ENCODE assay signal across 30 mouse cellular contexts in genomic region chr10:10608626-10609168, GRCm38 (mm10). TPM values are rescaled to one million over a fixed set of nuclear protein-coding genes. Genes with fewer than 3 reads are reported as not detected.
DNase-seq lines count a peak whose midpoint lies in the region; ATAC-seq lines count a peak whose summit lies in the region.
"Had no signal": no experiment of that assay in that cellular context is flagged by ENCODE, and none has a peak within 500 bp of the region (broad histone marks: within the 10 kb centered on the region; RNA-seq: fewer than 3 reads in every experiment).

No protein-coding gene starts in this region.

- peak; percentile 44 for ATAC-seq in frontal cortex, adult (ENCODE audit: low TSS enrichment)
- ATAC-seq in hindbrain, embryonic 15.5 days (ENCODE audit: low FRiP score, low read depth) = peak; percentile 54; the same call in 1 of the 2 replicates
- no peak for ATAC-seq in hindbrain, embryonic 12.5 days (ENCODE audit: low FRiP score)
- peak; percentile 92 for ATAC-seq in neural tube, embryonic 13.5 days (ENCODE audit: low read depth)
- ATAC-seq: forebrain, embryonic 16.5 days; hindbrain, embryonic 16.5 days; inflammation-experienced regulatory T-cells, adult 6 months; intestine, embryonic 16.5 days; Patski had no signal

- no peak overlapping the region for H3K4me2 ChIP-seq in hindbrain, embryonic 15.5 days
- H3K4me2 ChIP-seq in hindbrain, embryonic 12.5 days (replicated peaks) = no peak overlapping the region
- no peak overlapping the region for H3K4me2 ChIP-seq in neural tube, embryonic 13.5 days
- H3K4me2 ChIP-seq: embryonic facial prominence, embryonic 12.5 days; embryonic facial prominence, embryonic 15.5 days; forebrain, embryonic 12.5 days; heart, embryonic 13.5 days had no signal

- WGBS in hindbrain, embryonic 15.5 days = 82% methylated on average over 1 of the region's 1 CpGs
- WGBS in hindbrain, embryonic 12.5 days = 77% methylated on average over 1 of the region's 1 CpGs
- 67% methylated on average over 1 of the region's 1 CpGs for WGBS in neural tube, embryonic 13.5 days

- H3K9ac ChIP-seq in hindbrain, embryonic 15.5 days = no peak overlapping the region
- H3K9ac ChIP-seq in hindbrain, embryonic 12.5 days = no peak overlapping the region
- no peak overlapping the region for H3K9ac ChIP-seq in neural tube, embryonic 13.5 days
- H3K9ac ChIP-seq: embryonic facial prominence, embryonic 12.5 days; embryonic facial prominence, embryonic 15.5 days; forebrain, embryonic 12.5 days; heart, embryonic 13.5 days had no signal

- no peak for DNase-seq in frontal cortex, postnatal 25 days (ENCODE audit: low spot score in 2 of 2)
- DNase-seq in gastrocnemius, postnatal 14 days = no peak
- DNase-seq in kidney, postnatal 10 days = no peak
- DNase-seq: adrenal gland, postnatal 10 days; adrenal gland, postnatal 36 days; B cell, adult 2 months; cerebellum, adult 11 months; cerebellum, adult 2 months; cerebellum, adult 9-11 months; cerebellum, postnatal 25 days; gastrocnemius, postnatal 36 days; heart, adult 2 months; heart, postnatal 14 days; heart, postnatal 4 days had no signal

- H3K36me3 ChIP-seq in hindbrain, embryonic 15.5 days = no peaks in the 10 kb centered on the region
- H3K36me3 ChIP-seq in hindbrain, embryonic 12.5 days = no peaks in the 10 kb centered on the region
- H3K36me3 ChIP-seq in neural tube, embryonic 13.5 days = no peaks in the 10 kb centered on the region
- H3K36me3 ChIP-seq: embryonic facial prominence, embryonic 12.5 days; embryonic facial prominence, embryonic 15.5 days; forebrain, embryonic 12.5 days; G1E; heart, embryonic 10.5 days; heart, embryonic 13.5 days had no signal

- no peaks in the 10 kb centered on the region for H3K27me3 ChIP-seq in hindbrain, embryonic 15.5 days
- H3K27me3 ChIP-seq in hindbrain, embryonic 12.5 days = no peaks in the 10 kb centered on the region
- no peaks in the 10 kb centered on the region for H3K27me3 ChIP-seq in neural tube, embryonic 13.5 days
- H3K27me3 ChIP-seq: CH12.LX; embryonic facial prominence, embryonic 12.5 days; embryonic facial prominence, embryonic 15.5 days; forebrain, embryonic 12.5 days; heart, embryonic 13.5 days; Patski had no signal

- intact Hi-C loops in gastrocnemius, postnatal 14 days (cut with DNase I; ENCODE audit: low total_unique reads) = no loop called here

- no peaks in the 10 kb centered on the region for H3K9me3 ChIP-seq in hindbrain, embryonic 15.5 days
- H3K9me3 ChIP-seq in hindbrain, embryonic 12.5 days (replicated peaks) = no peaks in the 10 kb centered on the region
- no peaks in the 10 kb centered on the region for H3K9me3 ChIP-seq in neural tube, embryonic 13.5 days
- H3K9me3 ChIP-seq: embryonic facial prominence, embryonic 12.5 days; embryonic facial prominence, embryonic 15.5 days; forebrain, embryonic 12.5 days; G1E; heart, embryonic 10.5 days; heart, embryonic 13.5 days had no signal

- no peaks in the 10 kb centered on the region for H3K4me1 ChIP-seq in hindbrain, embryonic 15.5 days (replicated peaks)
- no peaks in the 10 kb centered on the region for H3K4me1 ChIP-seq in hindbrain, embryonic 12.5 days
- H3K4me1 ChIP-seq in neural tube, embryonic 13.5 days (replicated peaks) = no peaks in the 10 kb centered on the region
- H3K4me1 ChIP-seq: embryonic facial prominence, embryonic 12.5 days; embryonic facial prominence, embryonic 15.5 days; forebrain, embryonic 12.5 days; heart, embryonic 10.5 days; heart, embryonic 13.5 days had no signal

- H3K4me3 ChIP-seq in hindbrain, embryonic 15.5 days = no peak overlapping the region
- no peak overlapping the region for H3K4me3 ChIP-seq in hindbrain, embryonic 12.5 days
- H3K4me3 ChIP-seq in neural tube, embryonic 13.5 days = no peak overlapping the region
- H3K4me3 ChIP-seq: embryonic facial prominence, embryonic 12.5 days; embryonic facial prominence, embryonic 15.5 days; forebrain, embryonic 12.5 days; heart, adult 2 months; heart, embryonic 10.5 days; heart, embryonic 13.5 days had no signal

- H3K27ac ChIP-seq in hindbrain, embryonic 15.5 days (replicated peaks) = no peak overlapping the region
- H3K27ac ChIP-seq in hindbrain, embryonic 12.5 days = no peak overlapping the region
- no peak overlapping the region for H3K27ac ChIP-seq in neural tube, embryonic 13.5 days (replicated peaks)
- H3K27ac ChIP-seq: embryonic facial prominence, embryonic 12.5 days; embryonic facial prominence, embryonic 15.5 days; forebrain, embryonic 12.5 days; heart, adult 2 months; heart, embryonic 10.5 days; heart, embryonic 13.5 days had no signal

RNA-seq across cellular contexts. Expression of gene Rab32, which starts 50.6 kb away (rescaled TPM):
- 5.1 and 5.9 TPM in 2 replicates for polyA plus RNA-seq in hindbrain, embryonic 15.5 days (2015; fragmentation: Nextera tagmentation; extraction: Ambion mirVana)
- polyA plus RNA-seq in hindbrain, embryonic 12.5 days (2016; fragmentation: Nextera tagmentation; extraction: Ambion mirVana) = 13.0 and 13.5 TPM in 2 replicates
- 4.9 and 7.8 TPM in 2 replicates for polyA plus RNA-seq in neural tube, embryonic 13.5 days (2015; fragmentation: Nextera tagmentation; extraction: Ambion mirVana)
- 1 to 10 TPM; 1.6 to 2.5 TPM for total RNA-seq in gastrocnemius, postnatal 14 days (2021)
- total RNA-seq: CH12.LX had no signal
- polyA plus RNA-seq: G1E had no signal
